Mouse (Mus musculus) intestine, embryonic 15.5 days (tissue): ENCODE results near the gene Bola3. TPM values are rescaled to one million over a fixed set of nuclear protein-coding genes. Genes with fewer than 3 reads are reported as not detected.
A peak's percentile ranks its signal among the peaks of the same experiment; 100 is the strongest.

ENCODE experiments used
- ATAC-seq: fragments of 200-750 bp; cut with Nextera tagmentation; 2 replicates; pipeline ENCODE4 v1.8.0; 2017; ENCODE audit warnings: moderate TSS enrichment, moderate library complexity
- H3K27ac ChIP-seq: fragments of 300-500 bp; sonication (generic); 2 replicates; pipeline ENCODE4 v1.5.1; 2015; ENCODE audit warnings: mild to moderate bottlenecking, inconsistent platforms
- H3K27me3 ChIP-seq: fragments of 300-500 bp; sonication (generic); replicated peaks from 2 replicates; pipeline ENCODE4 v1.6.1; 2015; ENCODE audit warnings: inconsistent platforms
- H3K36me3 ChIP-seq: fragments of 300-500 bp; sonication (generic); 2 replicates; pipeline ENCODE4 v1.6.1; 2015; ENCODE audit warnings: inconsistent platforms
- H3K4me1 ChIP-seq: fragments of 300-500 bp; sonication (generic); replicated peaks from 2 replicates; pipeline ENCODE4 v1.6.1; 2015; ENCODE audit warnings: inconsistent platforms
- H3K4me2 ChIP-seq: fragments of 300-500 bp; sonication (generic); replicated peaks from 2 replicates; pipeline ENCODE4 v1.6.1; 2015; ENCODE audit warnings: mild to moderate bottlenecking, inconsistent platforms
- H3K4me3 ChIP-seq: fragments of 300-500 bp; sonication (generic); replicated peaks from 2 replicates; pipeline ENCODE4 v1.5.1; 2015; ENCODE audit warnings: inconsistent platforms
- H3K9ac ChIP-seq: fragments of 300-500 bp; sonication (generic); 2 replicates; pipeline ENCODE4 v1.6.1; 2015; ENCODE audit warnings: inconsistent platforms
- H3K9me3 ChIP-seq: fragments of 300-500 bp; sonication (generic); 2 replicates; pipeline ENCODE4 v1.6.1; 2016; ENCODE audit warnings: inconsistent platforms
- WGBS: fragments of 180-500 bp; shearing (Covaris S2); methylation state at CpG from one replicate; pipeline ENCODE4 v1.1.7; 2015; 5-methylcytosine and 5-hydroxymethylcytosine counted together
- polyA plus RNA-seq: library from polyadenylated mRNA; unstranded; fragments of >200 nt; fragmentation: Nextera tagmentation; extraction: Ambion mirVana; gene quantifications from 2 replicates; pipeline ENCODE4 v1.2.1, GENCODE M21; 2015

Bola3 gene
- polyA plus RNA-seq, 1 experiment from 2014 or later = 183 TPM

DNA sequence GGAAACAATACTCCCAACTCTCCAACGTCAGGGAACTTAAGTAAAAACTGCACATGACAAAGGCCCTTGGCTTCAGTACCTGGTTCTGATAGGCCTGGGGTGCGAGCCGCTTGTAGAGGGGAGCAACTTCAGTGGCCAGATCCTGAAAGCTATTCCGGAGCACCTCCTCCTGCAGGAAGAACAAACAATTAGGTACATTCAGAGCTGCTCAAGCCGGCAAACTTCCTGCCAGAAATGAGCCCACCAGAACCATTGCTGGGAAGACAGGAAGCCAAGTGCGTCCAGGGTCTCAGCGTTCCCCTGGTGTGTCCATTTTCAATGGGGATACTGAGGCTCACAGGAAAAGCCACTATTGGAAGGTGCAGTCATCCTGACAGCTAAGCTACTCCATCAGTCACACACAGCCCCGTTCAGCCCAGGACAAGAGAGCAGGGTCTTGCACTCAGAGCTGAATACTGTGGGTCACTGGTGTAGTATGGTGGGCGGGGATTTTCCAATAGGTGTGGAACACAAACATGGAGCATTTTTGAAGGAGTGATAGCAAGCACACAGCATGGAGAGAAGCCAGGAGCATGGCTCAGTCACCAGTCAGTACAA is 24.9 kb downstream of the Bola3 start:
- no peak overlapping the region for H3K4me2 ChIP-seq
- no peak overlapping the region for H3K4me3 ChIP-seq
- H3K36me3 ChIP-seq = peaks cover 82% of the 10 kb centered on the region
- 90% methylated on average over 9 of the region's 9 CpGs for WGBS
- H3K27ac ChIP-seq = no peak overlapping the region
- H3K9me3 ChIP-seq = no peaks in the 10 kb centered on the region
- no peak overlapping the region for H3K9ac ChIP-seq
- ATAC-seq = no peak
- H3K27me3 ChIP-seq = no peaks in the 10 kb centered on the region
- no peaks in the 10 kb centered on the region for H3K4me1 ChIP-seq

DNA sequence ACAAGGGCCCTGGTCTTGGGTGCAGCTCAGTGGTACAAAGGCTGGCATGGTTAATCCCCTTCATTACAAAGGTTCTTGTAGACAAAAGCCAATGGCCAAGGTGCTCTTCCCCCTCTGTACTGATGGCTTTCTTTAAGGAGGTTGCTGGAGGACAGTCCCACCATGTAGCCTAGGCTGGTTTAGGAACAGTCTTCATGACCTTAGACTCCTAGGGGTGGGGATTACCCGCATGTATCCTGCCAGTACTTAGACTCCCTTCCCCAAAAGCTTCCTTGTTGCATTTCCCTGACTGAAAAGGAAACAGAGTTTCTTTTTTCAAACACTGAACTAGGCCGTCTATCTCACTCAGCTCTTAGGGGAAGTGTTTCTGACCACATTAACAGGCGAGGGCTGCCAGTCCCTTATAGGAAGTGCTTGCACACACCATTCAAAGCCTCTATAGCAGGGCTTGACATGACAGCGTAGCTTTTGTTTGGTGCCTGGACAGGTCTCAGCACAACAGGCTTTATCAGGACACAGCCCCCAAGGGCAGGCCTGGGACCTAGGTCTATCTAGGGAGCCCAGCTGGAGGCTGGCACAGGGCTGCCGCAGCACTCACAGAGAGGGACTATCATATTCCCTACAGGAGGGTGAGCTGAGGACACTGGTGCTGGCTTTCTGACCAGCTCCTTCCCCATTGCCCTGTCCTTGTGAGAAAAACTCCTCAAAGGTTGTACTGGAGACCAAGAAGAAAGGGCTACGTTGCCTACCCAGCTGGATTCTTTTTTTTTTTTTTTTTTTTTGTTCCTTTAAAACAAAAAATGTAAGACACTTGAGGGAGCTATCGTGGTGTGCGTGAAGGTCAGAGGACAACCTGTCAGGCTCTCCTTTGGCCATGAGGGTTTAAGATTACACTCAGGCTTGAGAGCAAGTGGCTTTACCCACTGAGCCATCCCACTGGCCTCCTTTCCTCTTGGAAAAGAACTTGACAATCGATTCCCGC is 32.9 kb downstream of the Bola3 start:
- Histone ChIP-seq H3K4me2 (no peak overlapping the region), H3K4me3 (no peak overlapping the region), H3K9me3 (no peaks in the 10 kb centered on the region), H3K27ac (no peak overlapping the region), H3K27me3 (no peaks in the 10 kb centered on the region), H3K4me1 (no peaks in the 10 kb centered on the region), H3K36me3 (peaks cover 54% of the 10 kb centered on the region), H3K9ac (no peak overlapping the region)
- WGBS = 83% methylated on average over 10 of the region's 10 CpGs
- ATAC-seq = peak; percentile 36; the same call in 1 of the 2 replicates

DNA sequence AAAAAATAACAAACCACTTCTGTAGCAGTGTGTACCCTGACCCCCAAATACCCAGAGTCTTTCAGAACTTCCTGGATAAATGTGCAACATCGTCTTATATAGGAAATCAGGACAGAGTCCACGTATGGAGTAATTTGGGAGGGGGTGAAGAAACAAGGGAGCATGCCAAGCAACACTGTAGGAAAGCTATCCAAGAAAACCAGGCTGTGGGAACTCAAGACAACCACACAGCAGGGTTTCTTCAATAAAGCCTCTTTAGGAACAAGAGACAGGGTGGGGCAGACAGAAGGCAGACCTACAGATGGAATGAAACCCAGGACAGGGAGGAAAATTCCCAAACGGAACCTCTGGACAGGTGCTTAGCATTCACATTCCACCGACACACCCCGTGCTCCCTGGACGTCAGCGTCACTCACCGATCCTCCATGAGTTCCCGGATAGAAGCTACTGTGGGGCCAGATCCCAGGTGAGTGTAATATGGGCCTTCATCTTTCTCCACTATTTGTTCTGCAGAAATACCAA is 36.7 kb downstream of the Bola3 start:
- no peaks in the 10 kb centered on the region for H3K4me1 ChIP-seq
- no peak overlapping the region for H3K9ac ChIP-seq
- no peak for ATAC-seq
- no peaks in the 10 kb centered on the region for H3K9me3 ChIP-seq
- H3K36me3 ChIP-seq = peaks cover 24% of the 10 kb centered on the region
- 89% methylated on average over 9 of the region's 9 CpGs for WGBS
- no peak overlapping the region for H3K4me3 ChIP-seq
- no peaks in the 10 kb centered on the region for H3K27me3 ChIP-seq
- H3K27ac ChIP-seq = no peak overlapping the region
- H3K4me2 ChIP-seq = no peak overlapping the region

DNA sequence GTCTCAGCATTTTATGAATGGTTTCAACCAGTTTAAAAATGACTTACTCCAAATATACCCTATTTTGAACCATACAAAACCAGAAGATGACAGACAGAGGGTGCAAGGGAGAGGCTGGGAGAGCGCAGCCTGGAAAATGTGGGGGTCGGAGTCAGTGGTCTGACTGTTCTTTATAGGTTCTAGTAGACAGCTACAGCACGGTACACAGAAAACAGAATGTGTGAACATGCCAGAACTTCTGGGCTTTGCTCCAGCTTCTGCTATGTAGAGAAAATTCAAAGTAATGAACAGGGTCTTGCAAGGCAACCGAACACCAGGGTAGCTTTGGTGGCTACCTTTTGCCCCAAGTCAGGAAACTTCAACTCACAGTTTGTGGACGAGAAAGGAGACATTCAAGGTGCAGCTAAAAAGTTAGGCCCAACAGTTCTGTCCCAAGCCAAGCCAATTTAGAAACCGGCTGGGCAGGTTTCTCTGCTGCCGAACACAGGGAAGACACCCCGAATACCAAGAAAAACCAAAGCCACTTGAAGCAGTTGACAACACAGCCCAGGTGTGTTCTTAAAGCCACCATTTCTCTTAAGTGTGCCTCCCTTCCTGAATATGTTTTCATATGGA is 43.3 kb downstream of the Bola3 start:
- WGBS = 74% methylated on average over 8 of the region's 8 CpGs
- H3K27me3 ChIP-seq = no peaks in the 10 kb centered on the region
- no peak overlapping the region for H3K27ac ChIP-seq
- no peak for ATAC-seq
- no peak overlapping the region for H3K4me3 ChIP-seq
- no peak overlapping the region for H3K4me2 ChIP-seq
- H3K9me3 ChIP-seq = no peaks in the 10 kb centered on the region
- no peak overlapping the region for H3K9ac ChIP-seq
- H3K36me3 ChIP-seq = peaks cover 21% of the 10 kb centered on the region
- H3K4me1 ChIP-seq = no peaks in the 10 kb centered on the region

DNA sequence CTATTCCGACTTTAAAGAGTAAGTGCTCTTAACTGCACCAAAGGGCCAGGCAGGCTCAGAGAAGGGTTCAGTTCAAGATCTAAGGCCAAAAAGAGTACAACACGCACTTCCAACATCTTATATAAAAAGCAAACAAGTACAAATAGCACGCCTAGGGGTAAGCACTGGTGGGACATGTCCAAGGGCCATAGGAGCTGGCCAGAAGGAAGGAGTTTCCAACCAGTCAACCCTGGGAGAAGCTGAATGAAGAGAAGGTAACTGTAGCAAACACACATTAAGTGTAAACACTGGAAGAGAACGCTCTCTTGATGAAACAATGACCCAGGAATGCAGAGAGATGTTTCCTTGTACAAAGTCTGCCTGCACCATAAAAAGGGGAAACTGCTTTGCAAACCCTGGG is 45.2 kb downstream of the Bola3 start:
- Histone ChIP-seq H3K9ac (no peak overlapping the region), H3K4me1 (no peaks in the 10 kb centered on the region), H3K4me2 (no peak overlapping the region), H3K4me3 (no peak overlapping the region), H3K9me3 (no peaks in the 10 kb centered on the region), H3K27ac (no peak overlapping the region), H3K27me3 (no peaks in the 10 kb centered on the region), H3K36me3 (peaks cover 31% of the 10 kb centered on the region)
- WGBS = 82% methylated on average over 4 of the region's 4 CpGs
- no peak for ATAC-seq

DNA sequence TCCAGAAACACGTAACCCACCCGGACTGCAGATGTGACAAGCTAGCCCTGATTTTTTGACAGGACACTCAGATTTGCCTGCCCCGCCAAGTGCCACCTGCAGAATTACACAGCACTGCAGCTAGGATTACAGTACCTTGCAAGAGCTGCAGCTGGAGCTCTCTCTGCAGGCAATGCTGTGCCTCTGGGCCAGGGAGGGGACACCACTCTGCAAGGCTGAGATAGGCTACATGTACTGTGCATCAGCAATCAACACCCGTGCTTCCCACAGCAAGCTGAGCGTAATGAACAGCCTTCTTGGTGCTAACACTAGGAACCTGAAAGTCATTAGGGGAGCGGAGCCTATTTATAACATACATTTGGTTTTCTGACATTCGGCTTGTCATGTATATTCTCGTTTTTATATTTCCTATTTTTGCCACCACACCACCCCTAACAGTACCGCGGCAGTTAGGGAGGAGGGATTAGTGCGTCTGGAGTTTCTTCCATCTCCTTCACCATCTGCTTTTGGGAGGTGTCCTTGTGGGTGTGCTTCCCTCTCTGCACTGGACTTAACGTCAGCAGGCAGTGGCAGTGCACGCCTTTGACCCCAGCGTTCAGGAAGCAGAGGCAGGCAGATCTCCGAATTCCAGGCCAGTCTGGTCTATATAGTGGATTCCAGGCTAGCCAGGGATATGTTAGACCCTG is 46.7 kb downstream of the Bola3 start:
- ATAC-seq = peak; percentile 43; the same call in 1 of the 2 replicates
- no peak overlapping the region for H3K27ac ChIP-seq
- H3K4me1 ChIP-seq = no peaks in the 10 kb centered on the region
- no peak overlapping the region for H3K9ac ChIP-seq
- H3K36me3 ChIP-seq = peaks cover 31% of the 10 kb centered on the region
- H3K4me2 ChIP-seq = no peak overlapping the region
- 89% methylated on average over 15 of the region's 15 CpGs for WGBS
- H3K4me3 ChIP-seq = no peak overlapping the region
- no peaks in the 10 kb centered on the region for H3K27me3 ChIP-seq
- H3K9me3 ChIP-seq = no peaks in the 10 kb centered on the region

DNA sequence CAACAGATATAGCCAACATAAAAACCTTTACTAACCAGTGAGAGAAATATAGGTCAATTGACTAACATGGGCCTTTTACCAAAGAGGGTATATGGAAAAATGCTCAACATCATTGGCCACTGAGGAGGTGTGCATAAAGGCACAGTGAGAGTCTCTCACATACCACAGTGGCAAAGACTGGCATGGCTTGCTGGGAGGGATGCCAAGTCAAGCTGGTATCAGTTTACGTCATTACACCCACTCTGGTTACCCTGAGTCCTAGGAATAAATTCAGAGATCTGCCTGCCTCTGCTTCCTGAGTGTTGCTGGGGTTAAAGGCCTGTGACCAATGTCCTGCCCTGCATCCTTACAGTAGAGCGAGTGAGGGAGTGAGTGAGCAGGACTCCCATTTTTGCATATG is 47.8 kb downstream of the Bola3 start:
- H3K36me3 ChIP-seq = peaks cover 34% of the 10 kb centered on the region

DNA sequence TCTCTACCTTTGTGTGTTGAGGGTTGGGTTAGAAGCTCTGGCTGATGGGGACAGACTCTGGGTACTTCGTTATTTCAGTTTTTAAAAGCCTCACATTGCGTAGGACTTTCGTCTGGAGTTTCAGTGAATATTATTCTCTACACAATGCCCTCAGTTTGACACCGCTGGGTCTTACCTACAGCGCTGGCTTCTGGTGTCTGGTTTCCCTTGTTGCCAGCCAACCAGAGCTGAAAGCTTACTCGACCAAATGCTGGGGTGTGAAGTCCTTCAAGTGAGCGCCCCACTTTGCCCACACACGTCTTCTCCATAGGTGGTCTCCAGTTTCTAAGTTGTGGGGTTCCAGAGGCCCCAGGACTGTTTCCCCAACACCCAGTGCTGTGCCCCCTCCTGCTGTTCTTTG is 48.8 kb downstream of the Bola3 start:
- ATAC-seq = no peak
- H3K4me3 ChIP-seq = no peak overlapping the region
- peaks cover 44% of the 10 kb centered on the region for H3K36me3 ChIP-seq
- H3K9ac ChIP-seq = no peak overlapping the region
- no peak overlapping the region for H3K4me2 ChIP-seq
- no peaks in the 10 kb centered on the region for H3K27me3 ChIP-seq
- no peak overlapping the region for H3K27ac ChIP-seq
- H3K4me1 ChIP-seq = no peaks in the 10 kb centered on the region
- 68% methylated on average over 8 of the region's 8 CpGs for WGBS
- no peaks in the 10 kb centered on the region for H3K9me3 ChIP-seq

More for the DNA sequence above, 47.8 kb downstream of the Bola3 start:
- no peak overlapping the region for H3K27ac ChIP-seq
- ATAC-seq = no peak
- no peak overlapping the region for H3K4me3 ChIP-seq
- no peak overlapping the region for H3K9ac ChIP-seq
- 98% methylated on average over 2 of the region's 2 CpGs for WGBS
- H3K4me2 ChIP-seq = no peak overlapping the region
- no peaks in the 10 kb centered on the region for H3K9me3 ChIP-seq
- H3K4me1 ChIP-seq = no peaks in the 10 kb centered on the region
- no peaks in the 10 kb centered on the region for H3K27me3 ChIP-seq

DNA sequence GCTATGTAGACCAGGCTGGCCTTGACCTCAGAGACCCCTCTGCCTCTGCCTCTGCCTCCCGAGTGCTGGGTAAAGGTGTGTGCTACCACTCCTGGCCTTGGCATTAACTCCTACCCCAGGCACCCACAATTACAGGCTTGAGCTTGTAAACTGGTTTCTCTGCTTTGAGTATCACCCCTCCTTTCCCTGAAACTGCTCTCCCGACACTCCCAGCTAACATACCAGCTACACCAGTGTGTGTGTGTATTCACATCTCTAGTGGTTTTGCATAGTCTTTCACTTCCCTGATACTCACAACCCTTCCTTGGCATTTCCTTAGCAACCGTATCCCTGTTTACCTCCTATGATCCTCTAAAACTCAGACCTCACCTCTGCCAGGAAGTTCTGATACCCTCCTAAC is 50.8 kb downstream of the Bola3 start:
- ATAC-seq = no peak
- Histone ChIP-seq H3K4me2 (no peak overlapping the region), H3K4me1 (no peaks in the 10 kb centered on the region), H3K36me3 (peaks cover 61% of the 10 kb centered on the region), H3K27ac (no peak overlapping the region), H3K9me3 (no peaks in the 10 kb centered on the region), H3K4me3 (no peak overlapping the region), H3K27me3 (no peaks in the 10 kb centered on the region), H3K9ac (no peak overlapping the region)
- 69% methylated on average over 3 of the region's 3 CpGs for WGBS

DNA sequence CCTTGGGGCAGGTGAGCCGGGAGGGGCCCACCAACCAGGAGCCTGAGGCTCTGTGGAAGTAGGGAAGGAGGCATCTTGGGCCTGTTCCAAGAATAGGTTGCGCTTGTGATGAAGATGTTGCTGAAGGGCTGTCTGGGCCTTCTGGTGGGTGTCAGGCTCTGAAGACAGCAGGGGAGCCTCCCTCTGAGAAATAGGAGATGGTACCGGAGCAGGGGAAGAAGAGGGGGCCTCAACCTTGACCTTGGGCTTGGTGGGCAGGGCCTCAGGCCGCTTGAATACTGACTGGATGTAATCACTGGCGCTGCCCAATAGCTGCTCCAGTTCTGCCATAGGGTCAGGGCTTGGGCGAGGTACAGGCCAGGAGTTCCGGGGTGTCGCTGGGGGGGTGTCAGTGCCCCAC is 54.5 kb downstream of the Bola3 start:
- no peak overlapping the region for H3K4me3 ChIP-seq
- WGBS = 96% methylated on average over 8 of the region's 8 CpGs
- no peak for ATAC-seq
- H3K36me3 ChIP-seq = peaks cover 34% of the 10 kb centered on the region
- no peak overlapping the region for H3K4me2 ChIP-seq
- no peak overlapping the region for H3K9ac ChIP-seq
- no peaks in the 10 kb centered on the region for H3K27me3 ChIP-seq
- no peaks in the 10 kb centered on the region for H3K9me3 ChIP-seq
- no peak overlapping the region for H3K27ac ChIP-seq
- no peaks in the 10 kb centered on the region for H3K4me1 ChIP-seq

DNA sequence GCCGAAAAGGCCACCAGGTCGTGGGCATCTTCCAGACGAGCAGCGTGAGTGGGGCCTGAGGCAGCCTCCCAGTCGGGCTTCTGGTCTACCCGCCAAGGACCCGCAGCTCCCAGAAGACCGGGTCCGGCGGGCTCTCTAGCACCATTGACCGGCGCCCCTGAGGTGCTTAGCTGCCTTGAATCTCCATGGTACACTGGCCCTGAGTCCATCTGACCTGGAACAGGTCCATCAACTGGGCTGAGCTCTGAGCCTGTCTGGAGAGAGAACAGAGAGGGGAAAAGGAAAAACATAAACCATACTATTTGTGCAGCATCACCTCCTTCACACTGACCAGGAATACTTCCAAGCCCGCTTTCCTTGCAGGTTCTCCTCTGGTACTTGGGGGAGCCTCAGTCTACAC is 55.6 kb downstream of the Bola3 start:
- H3K9me3 ChIP-seq = no peaks in the 10 kb centered on the region
- peaks cover 32% of the 10 kb centered on the region for H3K36me3 ChIP-seq
- peaks cover under 1% of the 10 kb centered on the region; the same call in 1 of the 2 replicates for H3K4me1 ChIP-seq
- no peak overlapping the region for H3K4me2 ChIP-seq
- H3K9ac ChIP-seq = no peak overlapping the region
- WGBS = 95% methylated on average over 13 of the region's 13 CpGs
- H3K27me3 ChIP-seq = no peaks in the 10 kb centered on the region
- ATAC-seq = no peak
- no peak overlapping the region for H3K27ac ChIP-seq
- H3K4me3 ChIP-seq = no peak overlapping the region
